Mouse (Mus musculus) forebrain, embryonic 11.5 days (tissue): Measurements from ENCODE around the gene Kif26a. TPM values are rescaled to one million over a fixed set of nuclear protein-coding genes. Genes with fewer than 3 reads are reported as not detected.

Experiments used
- ATAC-seq: fragments of 200-750 bp; cut with Nextera tagmentation; replicated peaks from 2 replicates; pipeline ENCODE4 v1.8.0; 2017; ENCODE audit warnings: moderate TSS enrichment; ENCODE audit not compliant: low FRiP score
- DNase-seq: peaks from one replicate; pipeline ENCODE4 v3.0.0-alpha.2; 2017; ENCODE audit warnings: low spot score
- H3K27ac ChIP-seq: fragments of 300-500 bp; sonication (generic); 2 replicates; pipeline ENCODE4 v1.5.1; 2014; ENCODE audit warnings: low read depth, low read length
- H3K27me3 ChIP-seq: fragments of 300-500 bp; sonication (generic); 2 replicates; pipeline ENCODE4 v1.6.1; 2014; ENCODE audit warnings: mild to moderate bottlenecking, low read length, mixed read lengths; ENCODE audit not compliant: control insufficient read depth, insufficient read depth
- H3K36me3 ChIP-seq: fragments of 300-500 bp; sonication (generic); 2 replicates; pipeline ENCODE4 v1.6.1; 2014; ENCODE audit warnings: mild to moderate bottlenecking, low read length, moderate library complexity, mixed read lengths; ENCODE audit not compliant: control insufficient read depth, insufficient read depth
- H3K4me1 ChIP-seq: fragments of 300-500 bp; sonication (generic); replicated peaks from 2 replicates; pipeline ENCODE4 v1.6.1; 2014; ENCODE audit warnings: low read length, mixed read lengths; ENCODE audit not compliant: control insufficient read depth, insufficient read depth
- H3K4me2 ChIP-seq: fragments of 300-500 bp; sonication (generic); 2 replicates; pipeline ENCODE4 v1.6.1; 2014; ENCODE audit warnings: low read depth, mild to moderate bottlenecking, low read length, moderate library complexity, mixed read lengths; ENCODE audit not compliant: severe bottlenecking
- H3K4me3 ChIP-seq: fragments of 300-500 bp; sonication (generic); 2 replicates; pipeline ENCODE4 v1.5.1; 2014; ENCODE audit warnings: low read depth, low read length
- H3K9ac ChIP-seq: fragments of 300-500 bp; sonication (generic); 2 replicates; pipeline ENCODE4 v1.6.1; 2014; ENCODE audit warnings: low read length
- H3K9me3 ChIP-seq: fragments of 300-500 bp; sonication (generic); 2 replicates; pipeline ENCODE4 v1.6.1; 2016; ENCODE audit warnings: low read length, mixed read lengths; ENCODE audit not compliant: control insufficient read depth
- WGBS: fragments of 180-500 bp; shearing (Covaris S2); extraction: QIAGEN DNeasy Blood & Tissue Kit; methylation state at CpG from one replicate; pipeline ENCODE4 v1.1.7; 2014; 5-methylcytosine and 5-hydroxymethylcytosine counted together
- polyA plus RNA-seq: library from polyadenylated mRNA; unstranded; fragments of >200 nt; fragmentation: Nextera tagmentation; extraction: Ambion mirVana; gene quantifications from 2 replicates; pipeline ENCODE4 v1.2.1, GENCODE M21; 2014

Kif26a gene
- polyA plus RNA-seq, 1 experiment from 2014 or later: 7.1 TPM

DNA sequence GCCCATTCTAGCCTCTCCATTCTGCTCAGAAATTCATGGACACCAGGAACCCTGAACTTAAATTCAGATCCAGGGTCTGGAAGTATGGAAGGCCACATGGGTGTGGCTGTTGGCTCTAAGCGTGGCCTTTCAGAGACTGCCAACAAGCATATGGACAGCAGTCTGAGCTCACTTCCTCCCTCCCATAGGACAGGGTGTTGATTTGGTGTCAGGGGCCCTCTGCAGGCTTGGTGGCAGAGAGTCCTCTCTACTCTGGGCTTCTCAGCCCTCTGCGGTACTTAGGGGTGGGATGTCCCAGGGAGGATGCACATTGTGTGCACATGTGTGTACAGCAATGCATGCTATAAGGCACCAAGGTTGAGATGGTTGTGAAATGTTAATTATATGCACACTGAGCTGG, 54.0 kb downstream of the Kif26a start:
- no peaks in the 10 kb centered on the region for H3K9me3 ChIP-seq
- no peak for ATAC-seq
- peaks cover 6% of the 10 kb centered on the region; the same call in 1 of the 2 replicates for H3K4me1 ChIP-seq
- H3K36me3 ChIP-seq: no peaks in the 10 kb centered on the region
- H3K4me2 ChIP-seq: no peak overlapping the region
- H3K9ac ChIP-seq: no peak overlapping the region
- WGBS: 79% methylated on average over 2 of the region's 2 CpGs
- H3K27ac ChIP-seq: no peak overlapping the region
- no peak for DNase-seq
- H3K4me3 ChIP-seq: no peak overlapping the region
- H3K27me3 ChIP-seq: no peaks in the 10 kb centered on the region

DNA sequence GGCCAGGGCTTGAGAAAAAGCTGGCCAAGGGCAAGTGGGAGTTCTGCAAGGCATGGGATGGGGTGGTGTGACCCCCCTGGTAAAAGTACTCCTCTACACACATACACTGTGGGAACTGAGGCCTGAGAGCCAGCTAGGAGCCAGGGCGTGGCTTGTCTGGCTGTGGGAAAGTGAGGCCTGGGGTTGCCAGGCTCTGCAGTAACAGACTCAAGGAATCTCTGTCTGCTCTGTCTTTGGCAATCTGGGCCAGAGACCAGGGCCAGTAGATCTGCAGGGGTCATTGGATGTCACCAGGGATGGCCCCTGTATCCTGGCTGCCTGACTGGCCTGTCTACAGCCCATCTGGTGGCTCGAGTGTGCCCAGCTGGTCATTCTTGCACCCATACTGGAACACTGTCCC, 61.2 kb downstream of the Kif26a start:
- Histone ChIP-seq H3K27me3 (no peaks in the 10 kb centered on the region), H3K4me3 (no peak overlapping the region), H3K36me3 (no peaks in the 10 kb centered on the region), H3K4me1 (peaks cover 6% of the 10 kb centered on the region; the same call in 1 of the 2 replicates), H3K4me2 (no peak overlapping the region), H3K9me3 (no peaks in the 10 kb centered on the region), H3K9ac (no peak overlapping the region), H3K27ac (no peak overlapping the region)
- 68% methylated on average over 2 of the region's 2 CpGs for WGBS
- ATAC-seq (no peak), DNase-seq (no peak)

DNA sequence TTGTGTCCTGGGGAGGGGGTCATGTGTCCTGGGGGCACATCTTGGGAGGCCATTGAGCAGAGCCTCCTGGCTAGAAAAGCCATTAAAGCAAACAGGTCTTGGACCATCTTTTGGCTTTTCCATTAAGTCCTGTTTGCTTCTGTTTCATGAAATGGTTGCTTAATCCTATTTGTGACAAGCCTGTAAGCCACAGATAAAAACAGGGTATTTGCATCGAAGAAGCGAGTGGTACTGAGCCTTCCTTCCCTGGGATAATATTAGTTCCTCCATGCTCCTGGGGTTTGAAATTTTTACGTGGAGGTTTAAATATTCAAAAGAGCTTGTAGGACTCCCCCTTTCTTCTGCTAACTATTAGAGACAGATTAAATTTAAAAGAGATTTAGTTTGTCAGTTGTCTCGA, 61.7 kb downstream of the Kif26a start:
- H3K9ac ChIP-seq: no peak overlapping the region
- H3K27ac ChIP-seq: no peak overlapping the region
- DNase-seq (no peak), ATAC-seq (no peak)
- no peak overlapping the region for H3K4me3 ChIP-seq
- no peaks in the 10 kb centered on the region for H3K36me3 ChIP-seq
- WGBS: 50% methylated on average over 4 of the region's 4 CpGs
- no peaks in the 10 kb centered on the region for H3K27me3 ChIP-seq
- peaks cover 6% of the 10 kb centered on the region; the same call in 1 of the 2 replicates for H3K4me1 ChIP-seq
- H3K4me2 ChIP-seq: no peak overlapping the region
- H3K9me3 ChIP-seq: no peaks in the 10 kb centered on the region

- no peak for DNase-seq
- Histone ChIP-seq H3K4me2 (no peak overlapping the region), H3K9ac (no peak overlapping the region), H3K27ac (no peak overlapping the region), H3K9me3 (no peaks in the 10 kb centered on the region), H3K27me3 (no peaks in the 10 kb centered on the region), H3K36me3 (no peaks in the 10 kb centered on the region), H3K4me1 (peaks cover 12% of the 10 kb centered on the region; the same call in 1 of the 2 replicates), H3K4me3 (no peak overlapping the region)
- 53% methylated on average over 11 of the region's 13 CpGs for WGBS
- ATAC-seq: peak; percentile 64
These were observed 64.6 kb downstream of the Kif26a start for GRCm38 (mm10) chr12:112210622-112211021.

- Histone ChIP-seq H3K4me1 (peaks cover 24% of the 10 kb centered on the region), H3K27ac (peak overlapping the region; percentile 65), H3K9ac (no peak overlapping the region), H3K36me3 (no peaks in the 10 kb centered on the region), H3K4me2 (no peak overlapping the region), H3K27me3 (no peaks in the 10 kb centered on the region), H3K4me3 (no peak overlapping the region), H3K9me3 (no peaks in the 10 kb centered on the region)
- 12% methylated on average over 13 of the region's 13 CpGs for WGBS
- peak; percentile 85 for DNase-seq
- peak; percentile 69 for ATAC-seq
These were observed 68.4 kb downstream of the Kif26a start for GRCm38 (mm10) chr12:112214441-112214857.

- Histone ChIP-seq H3K9ac (no peak overlapping the region), H3K27me3 (no peaks in the 10 kb centered on the region), H3K9me3 (no peaks in the 10 kb centered on the region), H3K4me3 (no peak overlapping the region), H3K36me3 (no peaks in the 10 kb centered on the region), H3K27ac (no peak overlapping the region), H3K4me1 (peaks cover 23% of the 10 kb centered on the region), H3K4me2 (no peak overlapping the region)
- no peak for DNase-seq
- ATAC-seq: no peak
- 93% methylated on average over 7 of the region's 7 CpGs for WGBS
These were observed 69.5 kb downstream of the Kif26a start for GRCm38 (mm10) chr12:112215545-112215944.

- H3K4me2 ChIP-seq: no peak overlapping the region
- no peaks in the 10 kb centered on the region for H3K9me3 ChIP-seq
- H3K9ac ChIP-seq: peak overlapping the region; percentile 8
- ATAC-seq (no peak), DNase-seq (no peak)
- peak overlapping the region; percentile 80 for H3K27ac ChIP-seq
- no peaks in the 10 kb centered on the region for H3K27me3 ChIP-seq
- no peak overlapping the region for H3K4me3 ChIP-seq
- no peaks in the 10 kb centered on the region for H3K36me3 ChIP-seq
- WGBS: 37% methylated on average over 7 of the region's 7 CpGs
- H3K4me1 ChIP-seq: peaks cover 31% of the 10 kb centered on the region
These were observed 71.0 kb downstream of the Kif26a start for GRCm38 (mm10) chr12:112217021-112217420.

DNA sequence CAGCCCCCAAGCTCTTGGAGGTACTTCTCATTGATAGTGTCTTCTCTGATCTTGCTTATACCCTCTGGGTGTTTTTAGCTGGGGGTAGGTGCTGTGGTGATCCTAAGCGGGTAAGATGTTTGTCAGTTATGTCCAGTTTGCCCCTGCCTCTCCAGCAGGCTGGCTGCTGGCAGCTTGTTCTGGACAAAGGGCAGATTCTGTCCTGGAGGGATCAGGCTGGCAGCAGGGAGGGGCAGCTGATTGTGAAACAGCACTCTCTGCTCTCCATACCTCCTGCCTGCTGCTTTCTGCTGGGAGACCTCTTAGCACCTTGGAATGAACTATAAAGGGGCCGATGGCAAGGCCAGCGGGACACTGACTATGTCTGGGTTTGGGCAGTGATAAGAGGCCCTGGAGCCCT, 71.7 kb downstream of the Kif26a start:
- peak overlapping the region; percentile 80; the same call in 1 of the 2 replicates for H3K27ac ChIP-seq
- no peaks in the 10 kb centered on the region for H3K27me3 ChIP-seq
- ATAC-seq (no peak), DNase-seq (no peak)
- H3K36me3 ChIP-seq: no peaks in the 10 kb centered on the region
- WGBS: 77% methylated on average over 3 of the region's 3 CpGs
- H3K9ac ChIP-seq: no peak overlapping the region; the same call in 1 of the 2 replicates
- no peak overlapping the region for H3K4me2 ChIP-seq
- peaks cover 37% of the 10 kb centered on the region for H3K4me1 ChIP-seq
- H3K4me3 ChIP-seq: no peak overlapping the region
- H3K9me3 ChIP-seq: no peaks in the 10 kb centered on the region

DNA sequence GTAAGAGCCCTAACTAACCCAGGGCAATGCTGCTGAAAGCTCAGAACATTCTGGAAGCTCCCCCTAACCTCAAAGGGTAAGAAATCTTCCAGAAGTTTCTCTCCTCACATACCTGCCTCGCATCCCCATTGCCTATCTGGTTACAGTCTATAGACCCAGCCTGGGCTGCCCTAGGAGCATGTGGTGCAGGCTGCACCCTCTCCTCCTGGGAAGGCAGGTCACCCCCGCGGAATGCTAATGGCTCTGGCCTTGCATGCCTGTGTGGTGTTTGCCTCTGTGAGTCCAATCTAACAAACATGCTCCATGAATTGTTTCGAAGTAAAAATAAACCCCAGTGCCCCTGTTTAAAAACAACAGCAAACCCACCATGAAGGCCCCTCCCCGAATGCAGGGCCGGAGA, 75.3 kb downstream of the Kif26a start:
- no peaks in the 10 kb centered on the region for H3K27me3 ChIP-seq
- peak; percentile 50; the same call in 1 of the 2 replicates for ATAC-seq
- H3K36me3 ChIP-seq: no peaks in the 10 kb centered on the region
- H3K9me3 ChIP-seq: no peaks in the 10 kb centered on the region
- peak; percentile 60 for DNase-seq
- 51% methylated on average over 6 of the region's 6 CpGs for WGBS
- no peak overlapping the region for H3K4me2 ChIP-seq
- peak overlapping the region; percentile 75 for H3K27ac ChIP-seq
- H3K4me1 ChIP-seq: peaks cover 32% of the 10 kb centered on the region
- no peak overlapping the region for H3K4me3 ChIP-seq
- H3K9ac ChIP-seq: no peak overlapping the region
